Mouse (Mus musculus) heart, postnatal 36 days (tissue): ENCODE measurements around the gene Defb20. TPM values are rescaled to one million over a fixed set of nuclear protein-coding genes. Genes with fewer than 3 reads are reported as not detected.

Experiments
- DNase-seq, 2 experiments: peaks; one replicate each; pipeline ENCODE4 v3.0.0; 2021 to 2022
- intact Hi-C: fragments of 180-260 bp; cut with DNase I; formaldehyde crosslinking; loops from one replicate; pipeline ENCODE4 v1.15.1; 2025
- total RNA-seq, 2 experiments: library from RNA; stranded (reverse); gene quantifications; 2 replicates each; pipeline ENCODE4 v1.2.3; 2021

Gene Defb20
- total RNA-seq, 2 experiments from 2014 or later = not detected

DNA sequence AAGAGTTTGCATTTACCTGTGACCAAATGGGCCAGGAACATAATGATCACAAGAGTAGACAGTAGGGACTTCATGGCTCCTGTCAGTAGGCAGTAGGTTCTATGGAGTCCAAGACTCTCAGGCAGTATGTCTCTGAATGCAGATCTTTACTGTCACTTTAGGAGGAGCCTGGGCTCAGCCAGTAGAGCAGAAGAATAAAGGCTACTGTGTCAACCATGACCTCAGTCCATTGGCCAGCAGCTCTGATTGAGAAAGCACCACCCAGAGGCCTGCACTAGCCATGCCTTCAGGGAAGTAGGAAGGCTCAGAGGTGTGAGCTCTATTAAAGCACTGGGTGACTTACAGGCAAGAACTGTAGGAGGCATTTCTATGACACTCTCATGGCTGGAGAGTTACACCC is 13.2 kb downstream of the Defb20 start, which contains the start of gene Defb22:
Gene Defb22 (minus strand): TSS at position 101 of the 400 bp plus-strand sequence.
- no peak for DNase-seq
- intact Hi-C loops = no loop called here

DNA sequence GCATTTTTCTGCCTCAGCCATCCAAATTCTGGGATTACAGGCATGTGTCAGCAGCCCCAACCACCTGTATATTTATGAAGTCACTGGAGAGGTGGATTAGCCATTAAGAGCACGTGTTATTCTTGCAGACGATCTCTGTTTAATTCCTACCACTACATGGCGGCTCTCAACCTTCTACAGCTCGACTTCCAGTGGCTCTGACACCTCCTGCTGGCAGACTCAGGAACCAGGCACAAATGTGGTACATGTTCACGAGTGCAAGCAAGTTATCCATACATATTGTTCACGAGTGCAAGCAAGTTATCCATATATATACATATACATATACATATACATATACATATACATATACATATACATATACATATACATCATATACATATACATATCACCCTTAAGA is 16.3 kb downstream of the Defb20 start:
- intact Hi-C loops = no loop called here
- DNase-seq = no peak

DNA sequence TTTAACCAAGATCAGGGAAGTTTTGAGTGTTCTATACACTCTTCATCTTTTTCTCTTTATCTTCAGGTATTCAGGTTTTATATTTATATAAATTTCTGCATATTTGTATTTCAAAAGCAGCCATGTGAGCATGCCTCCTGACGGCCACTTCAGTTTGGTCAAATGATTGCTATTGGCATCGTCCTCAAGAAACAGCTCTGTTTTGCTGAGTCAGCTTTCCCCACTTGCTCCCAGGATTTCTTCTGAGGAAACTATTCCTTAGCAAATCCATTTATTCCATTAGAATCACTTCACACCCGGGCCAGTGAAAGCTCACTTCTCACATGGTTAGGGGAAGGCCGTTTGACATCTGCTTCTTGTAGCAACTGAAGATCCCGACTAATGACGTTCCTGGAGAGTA is 21.2 kb downstream of the Defb20 start:
- intact Hi-C loops = no loop called here
- DNase-seq = no peak

DNA sequence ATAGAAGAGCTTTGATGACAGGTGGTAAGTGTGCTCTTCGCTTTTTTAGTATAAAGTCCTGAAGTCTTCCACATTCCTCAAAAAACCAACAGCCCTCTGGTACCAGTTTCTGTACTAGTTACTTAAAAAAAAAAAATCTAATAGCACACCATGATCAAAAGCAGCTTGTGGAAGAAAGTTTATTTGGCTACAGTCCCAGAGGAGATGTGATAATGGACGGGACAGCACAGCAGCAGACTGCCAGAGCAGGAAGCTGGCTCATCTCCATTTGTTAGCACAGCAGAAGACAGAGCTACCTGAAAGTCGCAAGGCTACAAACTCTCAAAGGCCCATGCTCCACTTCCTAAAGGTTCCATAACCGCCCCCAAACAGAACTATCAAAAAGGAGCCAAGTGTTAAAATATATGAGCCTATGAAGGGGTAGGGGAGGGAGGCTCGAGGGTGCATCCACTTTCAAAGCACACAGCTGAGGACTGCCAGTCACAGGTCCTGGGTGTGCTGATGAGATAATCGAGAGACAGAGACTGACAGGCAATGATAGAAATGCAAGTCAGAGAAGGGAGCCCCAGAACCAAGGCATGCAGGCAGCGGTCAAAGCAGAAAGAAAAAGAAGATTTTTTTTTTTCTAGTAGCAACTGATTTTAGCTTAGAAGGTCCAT is 23.5 kb downstream of the Defb20 start:
- intact Hi-C loops = no loop called here
- DNase-seq = no peak

DNA sequence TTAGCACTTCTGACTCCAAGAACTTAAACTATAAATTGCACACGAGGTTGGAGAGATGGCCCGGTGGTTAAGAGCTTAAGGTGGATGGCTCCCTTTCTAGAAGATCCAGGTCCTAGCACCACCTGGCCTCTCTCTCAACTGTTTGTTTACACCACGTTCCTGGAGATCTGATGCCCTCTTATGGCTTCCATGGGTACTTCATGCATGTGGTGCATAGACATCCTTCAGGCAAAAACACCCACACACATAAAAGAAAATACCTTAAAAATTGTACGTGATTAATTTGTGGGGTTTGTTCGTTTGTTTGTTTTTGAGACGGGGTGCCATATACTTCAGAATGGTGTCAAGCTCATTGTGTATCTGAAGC is 24.0 kb downstream of the Defb20 start:
- intact Hi-C loops = no loop called here
- no peak for DNase-seq

DNA sequence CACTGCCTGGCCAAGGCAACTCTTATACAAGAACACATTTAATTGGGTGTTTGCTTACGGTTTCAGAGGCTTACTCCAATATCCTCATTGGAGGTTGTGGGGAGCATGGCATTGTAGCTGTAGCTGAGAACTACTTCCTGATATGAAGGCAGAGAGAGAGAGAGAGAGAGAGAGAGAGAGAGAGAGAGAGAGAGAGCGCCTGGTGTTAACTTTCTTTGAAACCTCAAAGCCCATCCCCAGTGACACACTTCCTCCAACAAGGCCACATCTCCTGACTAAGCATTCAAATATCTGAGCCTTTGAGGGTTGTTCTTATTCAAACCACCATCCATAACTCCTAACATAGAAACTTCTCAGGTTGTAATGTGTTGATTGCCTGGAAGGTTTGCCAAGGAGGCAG is 27.1 kb downstream of the Defb20 start:
- intact Hi-C loops = no loop called here
- no peak for DNase-seq

DNA sequence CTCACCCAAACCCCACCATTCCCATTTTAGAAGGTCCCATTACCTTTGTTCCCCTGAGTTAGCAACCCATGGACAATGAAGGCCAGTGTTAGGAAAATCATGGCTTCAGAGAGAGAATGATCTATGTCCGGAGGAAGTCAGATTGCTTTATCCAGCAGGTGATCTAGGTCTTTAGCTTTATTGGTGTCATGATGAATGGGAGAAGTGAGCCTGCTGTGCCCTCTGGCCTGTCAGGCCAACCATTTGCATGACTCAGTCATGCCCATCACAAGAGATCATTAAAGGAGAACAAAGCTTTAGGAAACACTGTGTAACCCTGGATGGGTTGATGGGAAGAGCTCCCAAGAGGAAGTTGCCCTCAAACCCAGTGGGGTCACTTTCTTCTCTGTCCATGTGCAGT is 34.7 kb downstream of the Defb20 start, which contains the start of gene Defb26:
Gene Defb26 (minus strand): TSS at position 101 of the 400 bp plus-strand sequence.
- no peak for DNase-seq

DNA sequence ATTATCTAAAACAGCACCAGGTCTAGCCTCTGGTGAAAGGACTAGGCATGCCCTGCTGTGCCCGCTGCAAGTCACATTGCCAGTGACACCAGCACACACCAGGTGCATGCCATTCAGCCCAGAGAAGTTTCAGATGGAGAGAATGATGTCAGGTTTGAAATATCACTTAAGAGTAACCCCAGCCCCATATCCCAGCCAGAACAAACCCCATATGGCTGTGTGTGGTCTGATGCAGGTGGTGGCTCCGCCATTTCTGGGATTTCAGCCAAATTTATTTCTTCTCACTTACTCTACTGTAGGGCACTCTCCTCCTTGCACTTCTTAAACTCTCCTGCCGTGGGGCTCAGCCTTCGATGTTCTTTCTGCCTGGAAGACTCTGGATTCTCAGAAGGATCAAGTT is 39.2 kb downstream of the Defb20 start:
- intact Hi-C loops = no loop called here
- DNase-seq = no peak

More for the DNA sequence above, 34.7 kb downstream of the Defb20 start, which contains the start of gene Defb26:
- intact Hi-C loops = no loop called here

DNA sequence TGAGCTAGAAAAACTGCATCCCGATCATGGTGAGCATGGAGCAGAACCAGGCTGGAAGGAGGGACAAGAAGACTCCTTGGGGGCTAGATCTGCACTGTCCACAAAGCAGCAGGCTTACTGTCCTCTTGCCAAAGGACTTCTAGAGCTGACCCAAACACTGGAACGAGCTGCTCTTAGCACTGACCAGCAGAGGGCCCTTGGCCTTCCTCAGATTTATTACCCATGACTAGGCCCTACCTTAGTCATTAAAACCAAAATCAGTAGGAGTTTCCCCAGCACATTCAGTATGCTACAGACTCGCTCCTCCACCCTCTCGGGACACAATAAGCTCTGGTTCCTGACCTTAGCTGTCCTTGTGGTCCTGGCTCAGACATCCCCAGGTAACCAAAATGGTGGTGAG is 41.1 kb downstream of the Defb20 start, which contains the start of gene Defb28:
Gene Defb28 (plus strand): TSS at position 275 of the 400 bp plus-strand sequence.
- intact Hi-C loops = no loop called here
- DNase-seq = no peak

Other genes with a start within 250 kb of the Defb20 start
- 10 to 100 TPM; 43.1 to 48.7 TPM for gene Tbc1d20, start 183.2 kb upstream of the Defb20 start, total RNA-seq
- gene Rbck1, start 144.4 kb upstream of the Defb20 start, total RNA-seq = 10 to 100 TPM; 44.2 to 51.4 TPM
- 1 to 10 TPM; 3.6 to 3.8 TPM for gene Trib3, start 133.0 kb upstream of the Defb20 start, total RNA-seq
- gene Nrsn2, start 100.4 kb upstream of the Defb20 start, total RNA-seq = not detected
- gene Sox12, start 79.0 kb upstream of the Defb20 start, total RNA-seq = 10 to 100 TPM in 1 of 2 experiments, 1 to 10 TPM in 1; 8.2 to 13.8 TPM
- gene Zcchc3, start 62.0 kb upstream of the Defb20 start, total RNA-seq = 10 to 100 TPM in 1 of 2 experiments, 1 to 10 TPM in 1; 8.0 to 10.0 TPM
- 1 to 10 TPM; 2.0 to 2.1 TPM for gene 6820408C15Rik, start 61.5 kb upstream of the Defb20 start, total RNA-seq
- not detected for gene Defb23, start 12.4 kb upstream of the Defb20 start, total RNA-seq
- not detected for gene Defb22, start 13.1 kb downstream of the Defb20 start, total RNA-seq
- not detected for gene Defb26, start 34.6 kb downstream of the Defb20 start, total RNA-seq
- gene Defb28, start 41.2 kb downstream of the Defb20 start, total RNA-seq = not detected
- gene Defb29, start 63.0 kb downstream of the Defb20 start, total RNA-seq = not detected
- not detected for gene Gm17416, start 92.3 kb downstream of the Defb20 start, total RNA-seq
- gene Defb21, start 95.7 kb downstream of the Defb20 start, total RNA-seq = not detected
- gene Defb19, start 103.2 kb downstream of the Defb20 start, total RNA-seq = not detected
- not detected for gene Defb45, start 122.3 kb downstream of the Defb20 start, total RNA-seq
- not detected for gene Defb36, start 127.3 kb downstream of the Defb20 start, total RNA-seq
- not detected for gene Defb25, start 146.0 kb downstream of the Defb20 start, total RNA-seq
- gene Rem1, start 149.9 kb downstream of the Defb20 start, total RNA-seq = 1 to 10 TPM; 6.5 to 7.8 TPM
- gene H13, start 192.4 kb downstream of the Defb20 start, total RNA-seq = 10 to 100 TPM; 33.1 to 41.2 TPM
- gene Mcts2, start 210.0 kb downstream of the Defb20 start, total RNA-seq = 10 to 100 TPM; 16.2 to 16.5 TPM